Mouse (Mus musculus) G1E (cell line): ENCODE results near the gene Oard1.

Experiments used
- CTCF ChIP-seq: IDR thresholded peaks from 2 replicates; pipeline ENCODE4 v1.5.1; 2012; ENCODE audit warnings: low read depth, low read length, inconsistent platforms, mixed read lengths
- GATA1 ChIP-seq: IDR thresholded peaks from 2 replicates; pipeline ENCODE4 v1.6.1; 2012; ENCODE audit warnings: borderline replicate concordance, low read length, inconsistent platforms, mixed read lengths
- GATA2 ChIP-seq: IDR thresholded peaks from 2 replicates; pipeline ENCODE4 v1.6.1; 2012; ENCODE audit warnings: low read depth, low read length, inconsistent platforms, borderline replicate concordance

DNA sequence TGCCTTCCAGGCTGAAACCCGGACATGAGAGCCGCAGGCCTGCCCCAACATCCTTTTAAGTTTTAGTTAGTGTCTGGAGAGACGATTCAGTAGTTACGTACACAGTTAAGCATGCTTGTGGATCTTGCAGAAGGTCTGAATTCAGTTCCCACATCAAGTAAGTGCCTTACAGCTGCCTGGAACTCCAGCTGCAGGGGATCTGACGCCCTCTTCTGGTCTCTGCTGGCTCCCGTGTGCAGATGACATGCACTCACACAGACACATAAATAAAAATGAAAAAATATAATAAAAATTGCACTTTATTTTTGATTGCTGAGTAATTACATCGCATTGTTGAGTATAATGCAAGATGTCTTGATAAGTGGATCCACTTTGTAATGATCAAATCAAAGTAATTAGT is 43.7 kb downstream of the Oard1 start:
- TF ChIP-seq CTCF (no peak), GATA1 (no peak), GATA2 (no peak)
